Mouse (Mus musculus): Measurements from ENCODE around the gene Fam83f.

DNA sequence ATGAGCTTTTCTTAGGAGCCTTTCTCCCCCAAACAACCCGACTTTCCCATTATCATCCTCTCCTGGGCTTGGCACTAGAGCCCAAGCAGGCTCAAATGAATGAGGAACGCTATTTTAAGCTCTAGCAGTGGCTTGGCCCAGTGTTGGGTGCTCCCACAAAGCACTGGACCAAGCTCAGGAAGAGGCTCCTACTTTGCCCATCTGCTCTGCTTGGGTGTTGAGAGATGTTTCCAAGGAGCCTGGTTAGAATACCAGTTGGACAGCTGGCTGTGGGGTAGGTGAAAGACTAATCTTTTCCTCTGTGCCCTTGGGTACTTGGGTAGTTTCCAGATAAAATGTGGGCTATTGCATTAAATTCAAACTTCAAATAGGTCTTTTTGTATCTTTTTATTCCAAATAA, 1.2 kb downstream of the Fam83f start:
- TF ChIP-seq CTCF (IDR thresholded peaks at IDR 0.05; ENCODE audit: extremely low read depth, insufficient read depth, insufficient read length, insufficient replicate concordance) (no peak), POLR2A (IDR thresholded peaks at IDR 0.05; ENCODE audit: low read depth, low read length) (no peak)
